Mouse (Mus musculus) heart, postnatal 0 days (tissue): ENCODE measurements around the gene Ampd3. TPM values are rescaled to one million over a fixed set of nuclear protein-coding genes. Genes with fewer than 3 reads are reported as not detected.

ENCODE experiments used
- ATAC-seq: fragments of 200-750 bp; cut with Nextera tagmentation; 2 replicates; pipeline ENCODE4 v1.8.0; 2017; ENCODE audit warnings: low read depth, moderate number of reproducible peaks, moderate library complexity; ENCODE audit not compliant: insufficient read depth
- DNase-seq: peaks from one replicate; pipeline ENCODE4 v3.0.0-alpha.2; 2016; ENCODE audit warnings: low spot score
- H3K27ac ChIP-seq: fragments of 300-500 bp; sonication (generic); 2 replicates; pipeline ENCODE4 v1.5.1; 2014; ENCODE audit warnings: low read depth, mild to moderate bottlenecking
- H3K27me3 ChIP-seq: fragments of 300-500 bp; sonication (generic); 2 replicates; pipeline ENCODE4 v1.6.1; 2014; ENCODE audit warnings: low read length, mixed read lengths; ENCODE audit not compliant: control insufficient read depth, insufficient read depth
- H3K36me3 ChIP-seq: fragments of 300-500 bp; sonication (generic); replicated peaks from 2 replicates; pipeline ENCODE4 v1.6.1; 2014; ENCODE audit warnings: low read length, mixed read lengths; ENCODE audit not compliant: control insufficient read depth, insufficient read depth
- H3K4me1 ChIP-seq: fragments of 300-500 bp; sonication (generic); 2 replicates; pipeline ENCODE4 v1.6.1; 2014; ENCODE audit warnings: antibody characterized with exemption; ENCODE audit not compliant: control insufficient read depth, insufficient read depth
- H3K4me2 ChIP-seq: fragments of 300-500 bp; sonication (generic); 2 replicates; pipeline ENCODE4 v1.6.1; 2014; ENCODE audit warnings: low read depth, mild to moderate bottlenecking, low read length, moderate library complexity
- H3K4me3 ChIP-seq: fragments of 300-500 bp; sonication (generic); 2 replicates; pipeline ENCODE4 v1.5.1; 2014; ENCODE audit warnings: low read depth, low read length
- H3K9ac ChIP-seq: fragments of 300-500 bp; sonication (generic); replicated peaks from 2 replicates; pipeline ENCODE4 v1.6.1; 2014; ENCODE audit warnings: low read depth, low read length, mixed read lengths
- H3K9me3 ChIP-seq: fragments of 300-500 bp; sonication (generic); replicated peaks from 2 replicates; pipeline ENCODE4 v1.6.1; 2016; ENCODE audit warnings: low read length; ENCODE audit not compliant: control insufficient read depth
- CTCF ChIP-seq: IDR thresholded peaks from 2 replicates; pipeline ENCODE4 v1.5.1; 2016; ENCODE audit warnings: antibody characterized with exemption, control low read depth, low read depth
- EP300 ChIP-seq: IDR thresholded peaks from 2 replicates; pipeline ENCODE4 v1.6.1; 2016; ENCODE audit warnings: antibody characterized with exemption, low read depth
- WGBS: fragments of 180-500 bp; shearing (Covaris S2); extraction: QIAGEN DNeasy Blood & Tissue Kit; methylation state at CpG from one replicate; pipeline ENCODE4 v1.1.7; 2014; 5-methylcytosine and 5-hydroxymethylcytosine counted together
- polyA plus RNA-seq: library from polyadenylated mRNA; unstranded; fragments of >200 nt; fragmentation: Nextera tagmentation; extraction: Ambion mirVana; gene quantifications from 2 replicates; pipeline ENCODE4 v1.2.1, GENCODE M21; 2015
- total RNA-seq: library from RNA; depleted of rRNA; stranded (reverse); fragments of >200 nt; gene quantifications from 2 replicates; pipeline ENCODE4 v1.2.3, GENCODE M21; 2014; ENCODE audit warnings: low replicate concordance; rRNA removed

Gene Ampd3
- total RNA-seq: 12.2 and 19.7 TPM in 2 replicates
- polyA plus RNA-seq: 12.8 and 15.6 TPM in 2 replicates

DNA sequence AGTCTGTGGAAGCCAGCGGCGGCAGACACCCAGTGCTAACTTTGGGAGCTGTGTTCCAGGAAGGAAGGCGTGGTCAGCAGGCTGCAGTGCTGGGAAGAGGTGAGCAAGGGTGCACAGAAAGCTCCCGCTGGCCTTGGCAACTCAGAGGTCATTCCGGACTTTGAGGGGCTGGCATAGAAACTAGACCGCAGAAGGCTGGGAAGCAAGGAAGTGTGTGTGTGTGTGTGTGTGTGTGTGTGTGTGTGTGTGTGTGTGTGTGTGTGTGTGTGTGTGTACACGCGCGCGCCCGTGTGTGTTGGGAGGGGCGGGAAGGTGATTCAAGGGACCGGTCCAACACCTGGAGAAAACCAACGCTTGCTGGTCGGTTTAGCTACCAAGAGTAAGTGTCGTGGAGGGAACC is at the start of gene Ampd3:
Ampd3 (plus strand) TSS at position 206 of the 400 bp plus-strand sequence.
- ATAC-seq (peak; percentile 33), DNase-seq (peak; percentile 54)
- peak within 1 kb of the TSS; percentile 70 for H3K27ac ChIP-seq

DNA sequence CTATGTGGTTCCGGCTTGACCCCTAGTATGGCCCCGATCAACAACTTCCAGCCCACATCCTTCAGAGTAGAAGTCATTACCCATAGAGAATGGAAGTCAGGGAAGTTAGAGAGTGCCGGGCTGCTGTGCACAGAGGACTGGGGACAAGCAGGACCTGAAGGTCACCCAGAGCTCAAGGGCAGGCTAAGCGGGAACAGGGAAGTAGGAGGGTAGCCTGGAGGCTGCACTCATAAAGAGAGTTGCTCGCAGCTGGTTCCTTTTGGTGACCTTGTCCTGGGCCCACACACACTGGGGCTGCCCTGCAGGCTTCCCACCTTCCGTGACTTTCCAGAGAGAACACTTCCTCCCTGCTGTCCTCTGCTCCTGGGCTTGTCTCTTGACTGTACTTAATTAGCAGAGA is 49.5 kb upstream of the Ampd3 start:
- DNase-seq (no peak), ATAC-seq (no peak)
- WGBS: 56% methylated on average over 6 of the region's 6 CpGs
- Histone ChIP-seq H3K4me2 (no peak overlapping the region), H3K27me3 (no peaks in the 10 kb centered on the region), H3K27ac (no peak overlapping the region), H3K36me3 (no peaks in the 10 kb centered on the region), H3K4me1 (no peaks in the 10 kb centered on the region; the same call in 1 of the 2 replicates), H3K4me3 (no peak overlapping the region), H3K9ac (no peak overlapping the region), H3K9me3 (no peaks in the 10 kb centered on the region)
- TF ChIP-seq CTCF: no peak
- no peak for TF ChIP-seq EP300

More for the DNA sequence above, at the start of gene Ampd3:
- no peaks in the 10 kb centered on the region for H3K27me3 ChIP-seq
- H3K36me3 ChIP-seq: no peaks in the 10 kb centered on the region
- peak within 1 kb of the TSS; percentile 83 for H3K4me2 ChIP-seq
- H3K4me1 ChIP-seq: peaks cover 18% of the 10 kb centered on the region; the same call in 1 of the 2 replicates
- peak within 1 kb of the TSS; percentile 69 for H3K9ac ChIP-seq
- WGBS: 16% methylated on average over 11 of the region's 16 CpGs
- peak within 1 kb of the TSS; percentile 58 for H3K4me3 ChIP-seq
- TF ChIP-seq EP300 (no peak), CTCF (no peak)
- H3K9me3 ChIP-seq: no peaks in the 10 kb centered on the region

DNA sequence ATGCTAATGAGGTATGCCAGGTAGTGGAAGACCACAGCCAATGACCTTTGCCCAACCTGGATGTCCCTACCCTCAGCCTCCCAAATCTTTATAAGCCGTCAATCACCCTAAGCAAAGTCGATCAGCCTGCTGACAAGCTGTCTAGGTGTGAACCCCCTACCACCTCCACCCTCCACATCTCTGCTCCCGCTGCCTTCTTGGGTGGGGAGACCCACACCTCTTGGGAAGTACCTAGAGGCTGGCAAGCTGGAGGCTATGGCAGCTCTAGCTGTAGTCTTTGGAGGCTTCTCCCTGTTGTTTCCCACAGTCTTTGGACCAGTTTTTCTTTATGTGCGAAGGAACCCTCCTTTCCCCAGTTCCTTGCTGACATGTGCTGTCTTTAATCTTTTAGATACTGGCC is 48.1 kb upstream of the Ampd3 start:
- DNase-seq: no peak
- 77% methylated on average over 4 of the region's 4 CpGs for WGBS
- ATAC-seq: no peak

DNA sequence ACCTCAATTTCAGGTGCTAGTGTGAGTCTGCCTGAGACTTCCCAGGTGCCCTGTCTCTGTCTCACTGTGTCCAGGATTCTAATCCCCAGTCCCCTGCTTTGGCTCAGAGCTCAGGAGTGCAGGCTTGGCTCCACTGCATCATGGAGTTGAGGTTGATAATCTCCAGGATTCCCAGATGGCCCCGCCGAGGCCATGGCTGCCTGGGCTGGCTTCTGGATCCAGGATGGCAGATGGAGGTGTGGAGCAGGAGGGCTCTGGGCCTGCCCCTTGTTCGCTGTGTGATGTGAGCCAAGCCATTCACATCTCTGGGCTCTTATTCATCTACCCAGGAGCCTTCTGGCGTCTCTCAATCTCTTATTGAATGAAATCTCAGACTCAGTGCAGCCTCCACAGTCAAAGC is 45.8 kb upstream of the Ampd3 start:
- H3K4me2 ChIP-seq: no peak overlapping the region
- H3K27me3 ChIP-seq: no peaks in the 10 kb centered on the region
- TF ChIP-seq EP300: no peak
- TF ChIP-seq CTCF: no peak
- H3K4me1 ChIP-seq: no peaks in the 10 kb centered on the region; the same call in 1 of the 2 replicates
- no peak for ATAC-seq
- no peak overlapping the region for H3K9ac ChIP-seq
- no peak overlapping the region for H3K4me3 ChIP-seq
- no peaks in the 10 kb centered on the region for H3K36me3 ChIP-seq
- H3K27ac ChIP-seq: no peak overlapping the region
- 73% methylated on average over 4 of the region's 4 CpGs for WGBS
- no peak for DNase-seq
- H3K9me3 ChIP-seq: no peaks in the 10 kb centered on the region

More for the DNA sequence above, 48.1 kb upstream of the Ampd3 start:
- no peak for TF ChIP-seq EP300
- TF ChIP-seq CTCF: no peak
- Histone ChIP-seq H3K9me3 (no peaks in the 10 kb centered on the region), H3K4me1 (no peaks in the 10 kb centered on the region; the same call in 1 of the 2 replicates), H3K4me2 (no peak overlapping the region), H3K4me3 (no peak overlapping the region), H3K27ac (no peak overlapping the region), H3K27me3 (no peaks in the 10 kb centered on the region), H3K9ac (no peak overlapping the region), H3K36me3 (no peaks in the 10 kb centered on the region)

DNA sequence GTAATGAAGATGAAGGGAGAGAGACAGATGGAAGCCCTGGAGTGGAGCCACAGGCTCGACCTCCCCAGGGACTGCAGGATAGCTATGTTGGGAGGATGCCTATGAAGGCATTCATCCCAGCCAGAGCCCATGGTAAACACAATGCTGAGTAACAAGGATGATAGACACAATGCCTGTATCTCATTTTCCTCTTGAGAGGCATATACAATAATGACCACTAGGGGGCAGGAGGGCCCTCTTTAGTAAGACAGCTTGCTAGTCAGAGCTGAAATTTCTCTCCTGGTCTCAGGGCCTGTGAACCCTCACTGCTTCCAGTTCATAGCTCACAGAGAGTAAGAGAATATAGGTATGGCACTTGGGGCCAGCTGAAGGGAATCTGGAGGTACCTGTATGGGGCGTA is 41.0 kb upstream of the Ampd3 start:
- Histone ChIP-seq H3K36me3 (no peaks in the 10 kb centered on the region), H3K4me2 (no peak overlapping the region)
- ATAC-seq: 0 out of 2 replicates have a peak, but pooled peaks have one; percentile 36

DNA sequence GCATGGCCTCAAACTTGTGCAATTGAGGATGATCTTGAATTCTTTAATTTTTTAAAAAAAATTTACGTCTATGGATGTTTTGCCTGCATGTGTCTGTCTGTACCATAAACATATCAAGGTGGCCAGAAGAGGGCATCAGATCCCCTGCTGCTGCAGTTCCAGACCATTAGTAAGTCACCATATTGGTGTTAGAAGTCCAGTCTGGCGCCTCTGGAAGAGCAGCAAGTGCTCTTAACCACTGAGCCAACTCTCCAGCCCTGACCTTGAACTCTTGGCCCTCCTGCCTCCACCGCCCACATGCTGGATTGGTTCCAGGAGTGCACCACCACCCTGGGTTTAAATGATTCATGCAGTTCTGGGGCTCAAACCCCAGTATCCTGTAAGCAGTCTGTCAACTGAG is 39.1 kb upstream of the Ampd3 start:
- Histone ChIP-seq H3K27me3 (no peaks in the 10 kb centered on the region), H3K9ac (no peak overlapping the region), H3K36me3 (no peaks in the 10 kb centered on the region), H3K9me3 (no peaks in the 10 kb centered on the region), H3K27ac (no peak overlapping the region), H3K4me1 (no peaks in the 10 kb centered on the region), H3K4me3 (no peak overlapping the region), H3K4me2 (no peak overlapping the region)
- peak; percentile 63 for DNase-seq
- ATAC-seq: peak; percentile 53; the same call in 1 of the 2 replicates
- peak; percentile 56 for TF ChIP-seq CTCF
- TF ChIP-seq EP300: no peak
- 49% methylated on average over 3 of the region's 3 CpGs for WGBS

More for the DNA sequence above, 41.0 kb upstream of the Ampd3 start:
- H3K27me3 ChIP-seq: no peaks in the 10 kb centered on the region
- no peaks in the 10 kb centered on the region for H3K9me3 ChIP-seq
- WGBS: 25% methylated on average over 2 of the region's 2 CpGs
- H3K27ac ChIP-seq: no peak overlapping the region
- TF ChIP-seq CTCF: peak; percentile 96
- TF ChIP-seq EP300: no peak
- DNase-seq: peak; percentile 88
- H3K4me3 ChIP-seq: no peak overlapping the region
- no peaks in the 10 kb centered on the region for H3K4me1 ChIP-seq
- no peak overlapping the region for H3K9ac ChIP-seq
